Mouse (Mus musculus) G1E (cell line): ENCODE measurements around the gene Rps12.

Source experiments
- CTCF ChIP-seq: IDR thresholded peaks from 2 replicates; pipeline ENCODE4 v1.5.1; 2012; ENCODE audit warnings: low read depth, low read length, inconsistent platforms, mixed read lengths
- GATA1 ChIP-seq: IDR thresholded peaks from 2 replicates; pipeline ENCODE4 v1.6.1; 2012; ENCODE audit warnings: borderline replicate concordance, low read length, inconsistent platforms, mixed read lengths
- GATA2 ChIP-seq: IDR thresholded peaks from 2 replicates; pipeline ENCODE4 v1.6.1; 2012; ENCODE audit warnings: low read depth, low read length, inconsistent platforms, borderline replicate concordance
- POLR2AphosphoS5 ChIP-seq: IDR thresholded peaks from 2 replicates; pipeline ENCODE4 v1.6.1; 2012; ENCODE audit warnings: low read depth, low read length, inconsistent platforms; ENCODE audit not compliant: insufficient replicate concordance
- TAL1 ChIP-seq: conservative IDR thresholded peaks from 2 replicates; pipeline ENCODE4 v1.6.1; 2012; ENCODE audit warnings: low read depth, low read length, inconsistent platforms, mixed read lengths

DNA sequence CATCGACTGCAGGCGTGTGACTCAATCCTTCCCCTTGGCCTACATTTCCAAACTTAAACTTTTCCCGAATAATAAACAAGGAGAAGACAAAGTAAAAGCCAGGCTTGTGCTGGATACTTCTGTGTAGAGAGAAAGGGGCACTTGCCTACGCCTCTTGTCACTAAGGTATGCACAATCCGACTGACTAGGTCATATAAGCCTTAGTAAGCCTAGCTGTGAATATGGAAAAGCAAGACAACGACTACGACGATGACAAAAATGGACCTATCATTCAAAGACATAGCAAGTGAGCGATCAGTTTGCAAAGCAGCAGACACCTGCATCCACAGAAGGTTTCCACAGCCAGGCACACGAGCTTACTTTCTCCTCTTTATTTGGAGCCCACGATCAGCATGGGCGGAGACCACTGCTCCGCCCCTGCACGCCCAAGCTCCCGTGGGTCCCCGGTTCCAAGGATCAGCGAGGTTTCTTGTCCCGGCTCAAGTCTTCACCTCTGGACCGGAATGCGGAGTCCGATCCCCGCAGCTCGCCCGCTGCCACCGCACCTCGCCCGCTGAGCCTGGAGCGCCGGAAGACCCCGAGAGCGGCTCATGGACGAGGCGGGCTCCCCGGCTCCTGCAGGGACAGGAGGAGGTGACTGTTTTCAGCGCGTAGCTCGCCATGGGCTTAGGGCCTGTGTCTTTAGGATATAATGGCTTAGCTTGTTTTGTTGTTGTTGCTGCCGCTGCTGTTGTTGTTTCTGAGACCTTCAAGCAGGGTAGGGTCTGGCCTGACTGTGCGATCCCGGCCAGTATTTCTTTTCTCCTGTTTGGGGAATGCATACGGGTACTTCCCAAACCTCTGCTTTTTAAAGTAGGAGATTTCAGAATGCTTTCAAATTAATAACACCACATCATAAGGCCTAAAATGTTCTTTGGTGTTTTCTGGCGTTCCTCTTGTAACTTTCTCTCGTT, 9.8 kb upstream of the Rps12 start, which contains the start of gene Slc18b1:
- TF ChIP-seq CTCF, result no peak
- no peak for TF ChIP-seq TAL1
- TF ChIP-seq GATA1, result no peak
- TF ChIP-seq GATA2, result no peak
- no peak for TF ChIP-seq POLR2AphosphoS5
